Mouse (Mus musculus) left cerebral cortex, postnatal 25 days (tissue): ENCODE measurements around the gene Zfp341. TPM values are rescaled to one million over a fixed set of nuclear protein-coding genes. Genes with fewer than 3 reads are reported as not detected.
A peak's percentile ranks its signal among the peaks of the same experiment; 100 is the strongest.

Source experiments
- DNase-seq, 2 experiments: peaks; one replicate each; pipeline ENCODE4 v3.0.0; 2022; ENCODE audit warnings: low spot score in 2 of 2, mixed read lengths in 1 of 2
- intact Hi-C: fragments of 180-260 bp; cut with DNase I; formaldehyde crosslinking; loops from one replicate; pipeline ENCODE4 v1.15.1; 2025
- total RNA-seq, 2 experiments: library from RNA; stranded (reverse); gene quantifications; 2 replicates each; pipeline ENCODE4 v1.2.3; 2021

The Zfp341 gene
- total RNA-seq, 2 experiments from 2014 or later = 12.1 to 13.1 TPM

GRCm38 (mm10) chr2:154693941-154694256 lies 80.8 kb downstream of the Zfp341 start:
- DNase-seq = no peak
- intact Hi-C loops = no loop called here

GRCm38 (mm10) chr2:154695690-154696089 lies 82.6 kb downstream of the Zfp341 start:
- peak in 1 of 2 experiments; percentile 42 for DNase-seq
- intact Hi-C loops = no loop called here

Other genes starting within 250 kb of the Zfp341 start
- 10 to 100 TPM; 11.4 to 17.4 TPM for gene Cdk5rap1, start 240.3 kb upstream of the Zfp341 start, total RNA-seq
- 10 to 100 TPM; 30.7 to 35.7 TPM for gene Snta1, start 205.2 kb upstream of the Zfp341 start, total RNA-seq
- gene Cbfa2t2, start 176.8 kb upstream of the Zfp341 start, total RNA-seq = 10 to 100 TPM; 54.6 to 57.5 TPM
- 1 to 10 TPM in 1 of 2 experiments, not detected in 1; 1.4 TPM for gene 1700003F12Rik, start 66.2 kb upstream of the Zfp341 start, total RNA-seq
- gene Actl10, start 61.5 kb upstream of the Zfp341 start, total RNA-seq = not detected
- 10 to 100 TPM; 82.5 to 88.7 TPM for gene Necab3, start 54.4 kb upstream of the Zfp341 start, total RNA-seq
- 10 to 100 TPM in 1 of 2 experiments, 1 to 10 TPM in 1; 8.8 to 10.1 TPM for gene E2f1, start 43.4 kb upstream of the Zfp341 start, total RNA-seq
- 10 to 100 TPM; 11.4 to 14.1 TPM for gene Pxmp4, start 9.6 kb upstream of the Zfp341 start, total RNA-seq
- not detected for gene 4930519P11Rik, start 140 bp downstream of the Zfp341 start, total RNA-seq
- gene Chmp4b, start 38.4 kb downstream of the Zfp341 start, total RNA-seq = 100 to 1,000 TPM; 215 to 218 TPM
- gene Gm14214, start 156.7 kb downstream of the Zfp341 start, total RNA-seq = not detected
- gene Raly, start 177.8 kb downstream of the Zfp341 start, total RNA-seq = 100 to 1,000 TPM in 1 of 2 experiments, 10 to 100 TPM in 1; 99.4 to 101 TPM
- not detected for gene a, start 178.1 kb downstream of the Zfp341 start, total RNA-seq